Mouse (Mus musculus) regulatory T cell (primary cell): ENCODE results near the gene Angptl8.
"Not testable (repeated sequence)": the region's sequence is repeated elsewhere in the genome, so short reads cannot be mapped to it uniquely, and the experiment has no call there.

Experiments used
- in situ Hi-C: fragments of 300-600 bp; cut with MboI, MseI; formaldehyde crosslinking; loops from one replicate; pipeline ENCODE4 v1.15.1; 2025; ENCODE audit warnings: high pct_unique_total_duplicates

Angptl8 gene

DNA sequence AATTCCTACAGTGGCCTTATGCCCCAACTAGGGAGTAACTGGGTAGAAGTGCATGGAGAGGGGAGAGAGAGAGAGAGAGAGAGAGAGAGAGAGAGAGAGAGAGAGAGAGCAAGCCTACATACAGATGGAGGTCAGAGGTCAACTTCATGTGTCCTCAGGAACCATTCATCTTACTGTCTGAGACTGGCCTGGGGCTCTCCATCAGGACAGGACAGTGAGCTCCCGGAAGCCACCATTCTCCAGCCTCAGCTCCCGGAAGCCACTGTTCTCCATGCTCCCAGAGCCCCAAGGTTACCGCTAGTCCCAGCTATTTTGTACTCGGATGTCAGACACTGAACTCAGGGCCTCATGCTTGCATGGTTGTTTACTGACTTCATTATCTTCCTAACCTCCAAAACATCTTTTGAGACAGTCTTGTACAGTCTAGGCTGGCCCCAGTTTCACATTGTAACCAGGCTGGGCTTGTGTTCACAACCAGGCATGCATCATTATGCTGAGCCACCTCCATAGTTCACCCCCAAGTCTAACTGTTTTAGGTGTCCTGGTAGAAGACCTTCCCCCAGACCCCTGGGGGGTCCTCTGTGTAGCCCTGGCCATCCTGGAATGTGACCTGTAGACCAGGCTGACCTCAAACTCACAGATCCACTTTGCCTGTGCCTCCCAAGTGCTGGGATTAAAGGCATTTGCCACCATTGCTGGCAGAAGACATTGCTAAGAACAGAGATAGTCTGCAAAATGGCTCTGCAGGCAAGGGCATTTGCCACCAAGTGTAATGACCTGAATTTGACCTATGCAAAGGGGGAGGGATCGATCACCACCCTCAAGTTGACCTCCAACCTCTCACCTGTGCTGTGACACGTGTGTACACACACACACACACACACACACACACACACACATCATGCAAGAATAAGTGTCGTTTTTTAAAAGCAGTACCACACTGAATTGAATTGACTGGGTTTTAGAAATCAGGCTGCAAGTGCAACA lies 14.7 kb downstream of the Angptl8 start:
- in situ Hi-C loops = no loop called here

DNA sequence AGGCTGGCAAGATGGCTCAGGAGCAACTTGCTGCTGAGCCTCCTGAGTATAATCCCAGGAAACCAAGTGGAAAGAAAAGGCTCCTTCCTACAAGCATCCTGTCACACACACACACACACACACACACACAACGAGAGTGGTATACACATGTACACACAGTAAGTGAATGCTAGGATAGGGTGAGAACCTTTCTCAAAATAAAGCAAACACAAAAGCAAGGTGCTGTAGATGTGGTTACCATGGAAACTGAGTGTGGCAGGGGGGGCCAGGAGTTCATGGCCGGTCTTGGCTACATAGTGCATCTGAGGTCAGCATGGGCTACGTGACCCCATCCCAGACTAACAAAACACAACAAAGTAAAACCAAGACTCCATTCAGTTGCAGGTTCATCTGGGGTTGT lies 15.8 kb downstream of the Angptl8 start:
- in situ Hi-C loops = no loop called here

DNA sequence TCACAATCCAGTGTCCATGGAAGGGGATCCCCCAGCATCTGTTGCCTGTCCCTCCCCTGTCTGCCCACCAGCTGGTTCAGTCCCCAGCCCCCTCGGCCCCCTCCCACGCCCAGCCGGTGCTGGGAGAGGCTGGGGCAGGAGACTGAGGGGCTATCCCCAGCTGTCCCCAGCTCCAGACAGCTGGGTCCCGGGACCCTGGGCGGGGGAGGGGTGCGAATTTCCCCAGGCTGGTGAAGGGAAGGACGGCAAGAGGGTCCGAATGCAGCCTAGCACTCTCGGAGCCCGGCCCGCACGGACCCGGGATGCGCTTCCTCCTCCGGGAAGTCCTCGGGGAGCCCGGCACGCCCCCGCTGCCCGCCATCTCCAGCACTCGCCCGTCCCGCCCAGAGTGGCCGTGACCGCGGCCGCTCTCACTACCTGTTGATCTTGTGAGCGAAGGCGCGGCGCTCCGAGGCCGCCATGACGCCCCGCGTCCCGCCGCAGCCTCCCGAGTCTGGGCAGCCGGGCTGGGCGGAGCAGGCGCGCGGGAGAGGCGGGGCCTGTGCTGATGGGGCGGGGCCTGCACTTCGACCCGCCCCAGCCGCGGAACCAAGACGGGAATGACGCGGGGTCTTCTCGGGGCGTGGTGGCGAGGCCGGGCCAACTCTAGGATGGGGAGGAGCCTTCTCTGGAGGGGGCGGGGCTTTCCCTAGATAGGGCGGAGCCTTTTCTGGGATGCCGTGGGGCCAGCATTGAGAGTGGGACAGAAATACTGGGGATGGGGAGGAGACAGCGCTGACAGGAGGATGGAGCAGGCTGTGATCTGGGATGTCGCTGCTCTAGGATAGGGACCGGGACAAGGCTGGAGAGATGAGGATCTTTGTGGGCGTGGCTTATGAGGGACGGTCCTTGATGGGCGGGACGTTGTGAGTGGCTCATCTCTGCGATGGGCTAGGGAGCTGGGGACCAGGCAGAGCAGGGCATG lies 17.1 kb downstream of the Angptl8 start, which contains the start of gene Dock6:
Gene Dock6, minus strand, starts transcription at position 508 of the 964 bp plus-strand sequence.
- in situ Hi-C loops = no loop called here

DNA sequence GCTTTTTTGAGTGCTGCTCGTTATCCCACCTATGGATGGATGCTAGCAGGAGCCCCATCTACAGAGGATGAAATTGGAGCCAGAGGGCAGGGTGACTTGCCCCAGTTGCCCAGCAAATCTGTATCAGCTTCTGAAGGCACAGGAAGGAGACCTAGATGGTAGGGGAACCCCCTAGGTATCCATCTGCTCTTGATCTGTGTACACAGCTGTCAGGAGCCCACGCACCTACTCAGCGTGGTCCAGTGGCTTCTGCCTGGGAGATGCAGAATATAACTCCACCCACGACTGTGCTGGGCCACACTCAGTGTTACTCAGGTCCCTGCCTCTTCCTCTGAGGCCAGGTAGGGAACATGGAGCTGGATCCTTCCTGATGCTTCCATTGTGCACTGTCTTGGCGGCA lies 18.7 kb downstream of the Angptl8 start:
- in situ Hi-C loops = no loop called here

DNA sequence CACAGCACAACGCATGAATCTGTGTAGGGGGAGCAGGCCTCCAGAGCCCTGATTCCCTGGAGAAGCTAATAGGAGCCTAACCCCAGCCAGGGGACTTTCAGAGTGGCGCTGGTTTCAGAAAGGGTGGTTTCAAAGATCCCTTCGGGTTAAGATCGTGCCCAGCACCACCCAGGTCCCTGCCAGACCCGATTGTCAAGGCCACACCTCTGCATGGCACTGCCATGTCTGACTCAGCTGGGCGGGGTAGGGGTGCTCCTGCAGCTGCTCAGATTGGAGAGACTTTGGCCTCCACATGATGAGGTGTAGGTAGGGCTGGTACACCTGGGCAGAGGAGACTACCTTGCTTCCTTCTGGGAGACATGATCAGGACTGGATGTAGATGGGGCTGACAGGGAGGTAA lies 19.6 kb downstream of the Angptl8 start:
- in situ Hi-C loops = no loop called here

DNA sequence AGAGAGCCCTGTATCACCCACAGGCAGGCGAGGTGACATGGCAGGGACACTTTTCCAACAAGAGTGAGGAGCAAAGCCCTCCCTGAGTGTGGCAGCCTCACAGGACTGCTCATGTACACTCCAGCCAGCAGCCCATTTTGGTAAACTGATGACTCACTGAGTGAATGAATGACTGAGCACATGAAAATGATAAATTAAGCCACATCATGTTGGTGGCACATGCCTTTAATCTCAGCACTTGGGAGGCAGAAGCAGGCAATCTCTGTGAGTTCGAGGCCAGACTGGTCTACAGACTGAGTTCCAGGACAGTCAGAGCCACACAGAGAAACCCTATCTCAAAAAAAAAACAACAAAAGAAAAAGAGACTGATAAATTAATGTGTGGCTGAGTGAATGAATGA lies 22.2 kb downstream of the Angptl8 start:
- in situ Hi-C loops = no loop called here

DNA sequence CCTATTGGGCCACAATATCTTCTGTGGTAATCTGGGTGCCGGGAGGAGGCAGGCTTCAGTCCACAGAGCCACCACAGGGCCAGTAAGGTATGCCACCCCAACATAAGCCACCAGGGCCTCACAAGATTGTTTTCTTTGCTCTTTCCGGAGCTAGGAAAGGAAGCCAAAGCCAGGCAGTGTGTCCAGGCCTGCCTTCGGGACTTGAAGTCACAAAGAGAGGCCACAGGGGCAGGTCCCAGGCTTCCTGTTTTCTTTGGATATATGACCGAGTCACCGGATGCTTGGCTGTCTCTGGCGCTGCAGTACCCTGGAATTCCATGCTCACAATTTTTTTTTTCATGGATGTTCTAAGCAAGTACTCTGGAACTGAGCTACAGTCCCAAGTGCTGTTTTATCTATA lies 22.8 kb downstream of the Angptl8 start:
- in situ Hi-C loops = no loop called here

DNA sequence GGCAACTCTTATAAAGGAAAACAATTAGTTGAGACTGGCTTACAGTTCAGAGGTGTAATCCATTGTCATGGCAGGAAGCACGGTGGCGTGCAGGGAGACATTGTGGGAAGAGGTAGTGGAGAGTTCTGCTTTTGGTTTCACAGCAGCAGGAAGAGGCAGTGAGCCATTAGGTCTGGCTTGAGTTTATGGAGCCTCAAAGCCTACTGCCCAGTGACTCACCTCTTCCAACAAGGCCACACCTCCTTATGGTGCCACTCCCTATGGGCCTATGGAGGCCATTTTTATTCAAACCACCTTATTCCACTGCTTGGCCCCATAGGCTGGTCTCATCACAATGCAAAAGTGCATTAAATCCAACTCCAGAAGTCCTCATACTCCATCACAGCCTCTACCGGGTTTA lies 24.3 kb downstream of the Angptl8 start:
- in situ Hi-C loops = no loop called here

DNA sequence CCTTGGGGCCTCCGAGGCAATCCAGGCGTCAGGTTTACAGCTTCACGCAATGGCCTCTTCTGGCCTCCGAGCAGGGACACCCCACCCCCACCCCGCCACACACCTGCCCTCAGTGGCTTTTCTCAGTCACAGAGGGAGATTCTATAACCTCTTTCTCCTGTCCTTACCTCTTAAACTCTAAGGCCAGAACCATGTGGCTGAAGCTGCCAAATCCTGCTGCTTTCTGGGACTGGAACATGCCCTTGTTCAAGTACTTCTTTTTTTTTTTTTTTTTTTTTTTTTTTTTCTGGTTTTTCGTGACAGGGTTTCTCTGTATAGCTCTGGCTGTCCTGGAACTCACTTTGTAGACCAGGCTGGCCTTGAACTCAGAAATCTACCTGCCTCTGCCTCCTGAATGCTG lies 25.0 kb downstream of the Angptl8 start:
- in situ Hi-C loops = not testable (repeated sequence)

DNA sequence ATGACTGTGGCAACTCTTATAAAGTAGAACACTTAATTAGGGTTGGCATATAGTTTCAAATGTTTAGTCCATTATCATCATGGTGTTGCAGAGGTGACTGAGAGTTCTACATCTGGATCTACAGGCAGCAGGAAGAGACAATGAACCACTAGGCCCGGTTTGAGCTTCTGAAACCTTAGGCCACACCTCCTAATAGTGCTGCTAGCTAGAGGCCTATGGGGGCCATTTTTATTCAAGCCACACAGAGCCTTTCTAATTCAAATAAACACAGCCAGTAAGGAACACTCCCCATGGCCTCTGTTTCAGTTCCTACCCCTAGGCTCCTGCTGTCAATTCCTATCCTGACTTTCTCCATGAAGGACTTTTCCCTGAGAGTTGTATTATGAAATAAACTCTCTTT lies 26.9 kb downstream of the Angptl8 start:
- in situ Hi-C loops = no loop called here

DNA sequence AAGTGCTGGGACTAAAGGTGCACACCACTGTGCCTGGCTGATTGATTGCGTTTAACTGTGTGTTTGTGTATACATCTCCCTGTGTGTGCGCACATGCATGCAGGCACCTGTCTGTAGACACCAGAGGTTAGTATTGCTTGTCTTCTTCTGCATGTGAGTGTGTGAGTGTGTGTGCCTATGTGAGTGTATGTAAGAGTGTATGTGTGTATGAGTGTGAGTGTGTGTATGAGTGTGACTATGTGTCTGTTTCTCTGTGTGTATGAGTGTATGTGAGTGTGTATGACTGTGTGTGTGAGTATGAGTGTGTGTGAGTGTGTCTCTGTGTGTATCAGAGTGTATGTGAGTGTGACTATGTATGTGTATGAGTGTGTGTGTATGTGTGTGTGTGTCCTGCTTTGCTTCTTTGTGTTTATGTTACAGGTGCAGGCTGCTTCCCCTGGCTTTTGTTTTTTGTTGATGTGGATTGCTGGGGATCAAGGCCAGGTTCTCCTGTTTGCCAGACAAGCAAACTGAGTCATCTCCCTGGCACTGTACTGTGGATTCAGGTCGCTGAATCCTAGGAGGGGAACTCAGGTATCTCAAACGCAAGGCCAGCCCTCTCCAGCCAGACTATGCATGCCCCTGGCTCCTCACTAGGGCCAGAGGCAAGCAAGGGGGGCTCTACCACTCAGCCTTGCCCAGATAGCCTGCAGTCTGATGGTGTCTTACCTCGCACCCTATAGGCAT lies 30.5 kb downstream of the Angptl8 start:
- in situ Hi-C loops = no loop called here

DNA sequence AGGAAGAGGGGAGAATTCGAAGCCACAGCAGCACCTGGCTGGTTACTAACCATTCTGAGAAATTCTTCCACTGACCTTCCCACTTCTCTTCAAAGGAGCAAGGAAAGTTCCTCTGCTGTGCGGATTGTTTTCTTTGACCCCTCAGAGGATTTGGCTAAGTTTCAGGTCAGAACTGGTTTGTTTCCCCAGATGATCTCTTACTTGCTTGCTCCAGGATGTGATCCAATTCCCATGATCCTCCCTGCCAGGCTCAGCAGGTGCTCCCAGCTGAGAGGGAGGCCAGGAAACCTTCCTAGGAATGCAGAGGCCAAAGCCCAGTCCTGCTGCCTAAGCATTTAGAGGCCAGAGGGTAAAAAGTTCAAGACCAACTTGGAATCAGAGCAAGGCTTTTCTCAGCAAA lies 31.3 kb downstream of the Angptl8 start:
- in situ Hi-C loops = no loop called here

DNA sequence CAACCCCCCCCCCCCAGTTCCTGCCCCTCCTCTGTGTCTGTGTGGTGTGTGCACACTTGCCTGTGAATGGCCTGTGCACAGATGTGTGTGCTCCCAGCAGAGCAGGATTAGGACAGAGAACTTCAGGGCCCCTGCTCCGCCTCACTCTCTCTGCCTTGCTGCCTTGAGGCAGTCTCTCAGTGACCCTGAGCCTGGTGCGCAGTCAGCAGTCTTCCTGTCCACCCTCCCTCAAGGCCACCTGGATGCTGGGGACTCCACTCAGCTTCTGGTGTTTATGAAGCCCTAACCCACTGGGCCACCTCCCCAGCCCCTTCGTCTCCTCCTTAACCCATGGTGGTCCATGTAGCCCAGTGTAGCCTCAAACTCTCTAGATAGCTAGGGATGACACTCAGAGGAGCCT lies 32.4 kb downstream of the Angptl8 start:
- in situ Hi-C loops = no loop called here

DNA sequence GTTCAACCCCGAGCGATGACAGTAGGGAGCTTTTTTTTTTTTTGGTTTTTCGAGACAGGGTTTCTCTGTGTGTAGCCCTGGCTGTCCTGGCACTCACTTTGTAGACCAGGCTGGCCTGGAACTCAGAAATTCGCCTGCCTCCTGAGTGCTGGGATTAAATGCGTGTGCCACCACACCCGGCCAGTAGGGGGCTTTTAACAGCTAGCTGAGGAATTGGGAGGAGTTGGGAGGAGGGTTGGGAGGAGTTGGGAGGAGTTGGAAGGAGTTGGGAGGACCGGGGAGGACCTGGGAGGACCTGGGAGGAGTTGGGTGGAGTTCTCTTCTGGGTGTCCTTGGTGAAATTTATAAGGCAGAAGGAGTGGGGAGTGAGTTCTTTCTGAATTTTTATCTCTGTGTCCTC lies 34.0 kb downstream of the Angptl8 start:
- in situ Hi-C loops = not testable (repeated sequence)

DNA sequence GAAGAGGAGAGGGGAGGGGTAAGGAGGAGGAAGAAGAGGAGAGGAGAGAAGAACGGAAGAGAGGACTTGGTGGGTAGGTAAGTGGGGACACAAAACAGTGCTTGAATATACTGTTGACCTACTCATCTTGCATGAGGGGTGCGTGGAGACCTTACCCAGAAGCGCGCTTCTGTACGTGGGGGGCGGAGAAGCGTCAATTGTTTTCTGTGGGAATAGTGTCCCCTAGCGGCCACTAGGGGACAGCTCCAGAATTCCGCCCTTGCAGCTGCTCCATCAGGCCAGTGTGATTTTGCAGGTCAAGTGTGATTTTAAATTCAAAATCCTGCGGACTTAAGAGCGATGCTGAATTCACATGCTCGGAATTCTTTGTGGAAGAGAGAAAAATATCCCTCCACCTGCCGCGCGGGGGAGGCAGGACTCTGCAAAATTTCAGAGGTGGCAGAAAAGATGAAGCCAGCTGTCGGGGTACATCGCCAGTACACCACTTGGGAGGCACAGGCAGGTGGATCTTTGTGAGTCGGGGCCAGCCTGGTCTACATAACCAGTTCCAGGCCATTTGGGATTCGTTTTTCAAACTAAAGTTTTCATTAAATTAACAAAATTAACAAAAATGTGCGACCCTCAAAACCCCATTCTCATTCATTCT lies 35.7 kb downstream of the Angptl8 start:
- in situ Hi-C loops = no loop called here

DNA sequence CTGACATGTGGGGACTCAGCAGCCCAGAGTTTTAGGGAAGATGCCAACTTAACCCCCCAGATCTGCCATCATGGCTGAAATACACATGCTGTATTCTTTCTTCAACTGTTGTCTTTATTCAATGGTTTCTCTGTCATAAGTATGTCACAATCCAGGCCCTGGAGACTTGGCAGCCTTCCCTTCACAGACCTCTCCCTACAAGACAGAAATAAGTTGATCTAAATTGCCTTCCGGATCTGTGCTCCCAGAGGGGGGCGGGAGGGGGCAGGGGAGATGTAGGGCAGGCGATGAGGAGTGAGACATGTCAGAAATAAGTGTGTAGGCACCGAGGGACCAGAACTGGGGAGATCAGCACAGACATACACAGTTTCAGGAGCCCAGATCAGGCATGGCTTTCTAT lies 36.9 kb downstream of the Angptl8 start:
- in situ Hi-C loops = no loop called here

DNA sequence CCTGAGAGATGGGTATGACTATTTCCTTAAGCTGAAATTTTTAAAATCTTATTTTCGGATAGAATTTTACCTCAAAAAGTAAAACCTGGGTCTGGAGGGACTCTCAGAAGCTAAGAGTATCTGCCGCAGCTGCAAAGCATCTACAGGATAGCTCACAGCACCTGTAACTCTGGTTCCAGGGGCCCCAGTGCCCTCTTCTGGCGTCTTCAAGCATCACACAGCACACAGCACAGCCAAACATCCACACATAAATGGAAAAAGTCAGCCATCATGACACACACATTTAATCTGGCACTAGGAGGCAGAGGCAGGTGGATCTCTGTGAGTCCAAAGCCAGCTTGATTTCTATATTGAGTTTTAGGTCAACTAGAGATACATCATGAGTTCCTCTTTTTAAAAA lies 41.3 kb downstream of the Angptl8 start:
- in situ Hi-C loops = no loop called here
